Mouse (Mus musculus) liver, adult 2 months (tissue): Measurements from ENCODE around the gene Abl1. TPM values are rescaled to one million over a fixed set of nuclear protein-coding genes. Genes with fewer than 3 reads are reported as not detected.

Source experiments
- DNase-seq: peaks from one replicate; pipeline ENCODE4 v3.0.0-alpha.2; 2011; ENCODE audit warnings: low read depth, low spot score; ENCODE audit errors: extremely low read depth
- H3K27ac ChIP-seq: fragments of 200-500 bp; replicated peaks from 2 replicates; pipeline ENCODE4 v1.5.1; 2012; ENCODE audit warnings: low read depth, mild to moderate bottlenecking, control low read depth, inconsistent platforms, low read length; ENCODE audit not compliant: insufficient read depth
- H3K27me3 ChIP-seq: fragments of 200-500 bp; 2 replicates; pipeline ENCODE4 v1.6.1; 2012; ENCODE audit warnings: mild to moderate bottlenecking, moderate library complexity, low read length, inconsistent platforms; ENCODE audit not compliant: control insufficient read depth, insufficient read depth
- H3K36me3 ChIP-seq: fragments of 200-500 bp; 2 replicates; pipeline ENCODE4 v1.6.1; 2012; ENCODE audit warnings: low read length, inconsistent platforms; ENCODE audit not compliant: control insufficient read depth, insufficient read depth
- H3K4me1 ChIP-seq: fragments of 200-500 bp; 2 replicates; pipeline ENCODE4 v1.6.1; 2011; ENCODE audit warnings: low read length; ENCODE audit not compliant: control insufficient read depth, insufficient read depth
- H3K4me3 ChIP-seq: fragments of 200-500 bp; 2 replicates; pipeline ENCODE4 v1.5.1; 2011; ENCODE audit warnings: low read depth, mild to moderate bottlenecking, control low read depth, low read length, moderate library complexity; ENCODE audit not compliant: insufficient read depth
- H3K79me2 ChIP-seq: fragments of 200-500 bp; 2 replicates; pipeline ENCODE4 v1.6.1; 2012; ENCODE audit warnings: inconsistent platforms, mild to moderate bottlenecking, low read length, moderate library complexity; ENCODE audit not compliant: control insufficient read depth, insufficient read depth
- H3K9ac ChIP-seq: fragments of 200-500 bp; 2 replicates; pipeline ENCODE4 v1.6.1; 2012; ENCODE audit warnings: low read depth, mild to moderate bottlenecking, control low read depth, inconsistent platforms, low read length
- CTCF ChIP-seq: fragments of 200-500 bp; IDR thresholded peaks from 2 replicates; pipeline ENCODE4 v1.5.1; 2011; ENCODE audit warnings: low read depth, low read length, control low read depth
- POLR2A ChIP-seq: fragments of 200-500 bp; IDR thresholded peaks from 2 replicates; pipeline ENCODE4 v1.6.1; 2011; ENCODE audit warnings: low read length, control low read depth; ENCODE audit not compliant: insufficient read depth; ENCODE audit errors: extremely low read depth
- WGBS: fragments of 180-500 bp; shearing (Covaris S2); methylation state at CpG from one replicate; pipeline ENCODE4 v1.1.7; 2018; 5-methylcytosine and 5-hydroxymethylcytosine counted together
- polyA plus RNA-seq: library from polyadenylated mRNA; depleted of rRNA; stranded (reverse); fragments of >200 nt; gene quantifications from 2 replicates; pipeline ENCODE4 v1.2.3, GENCODE M21; 2012
- total RNA-seq: library from RNA; depleted of rRNA; stranded (reverse); fragments of >200 nt; gene quantifications from 2 replicates; pipeline ENCODE4 v1.2.3, GENCODE M21; 2014

Abl1 gene
- total and polyA plus RNA-seq, 2 experiments, result 13.9 to 14.1 TPM

DNA sequence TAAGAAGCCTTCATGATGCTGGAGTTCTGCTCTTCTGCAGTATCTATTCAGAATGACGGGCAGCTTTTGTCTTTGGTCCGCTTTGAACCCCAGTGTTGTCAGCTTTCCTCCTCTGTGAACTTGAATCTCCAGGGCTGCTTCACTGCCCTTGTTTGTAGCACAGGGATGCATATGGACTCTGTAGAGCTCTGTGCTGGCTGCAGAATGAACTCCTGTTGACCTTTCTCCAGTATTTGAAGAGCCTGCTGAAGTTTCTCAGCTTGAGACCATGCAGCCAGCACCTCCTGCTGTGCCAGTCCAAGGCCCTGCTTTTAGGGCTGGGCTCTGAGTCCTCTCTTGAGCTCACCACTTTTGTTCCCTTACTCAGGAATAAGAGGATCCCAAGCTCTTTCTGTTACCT lies 74.7 kb downstream of the Abl1 start:
- peak overlapping the region; percentile 19 for H3K27ac ChIP-seq
- H3K36me3 ChIP-seq, result no peaks in the 10 kb centered on the region
- 84% methylated on average over 2 of the region's 2 CpGs for WGBS
- H3K79me2 ChIP-seq, result peaks cover 42% of the 10 kb centered on the region
- no peak for DNase-seq
- TF ChIP-seq POLR2A (no peak), CTCF (no peak)
- H3K27me3 ChIP-seq, result no peaks in the 10 kb centered on the region
- no peak overlapping the region for H3K9ac ChIP-seq
- no peak overlapping the region for H3K4me3 ChIP-seq
- peaks cover 23% of the 10 kb centered on the region for H3K4me1 ChIP-seq

DNA sequence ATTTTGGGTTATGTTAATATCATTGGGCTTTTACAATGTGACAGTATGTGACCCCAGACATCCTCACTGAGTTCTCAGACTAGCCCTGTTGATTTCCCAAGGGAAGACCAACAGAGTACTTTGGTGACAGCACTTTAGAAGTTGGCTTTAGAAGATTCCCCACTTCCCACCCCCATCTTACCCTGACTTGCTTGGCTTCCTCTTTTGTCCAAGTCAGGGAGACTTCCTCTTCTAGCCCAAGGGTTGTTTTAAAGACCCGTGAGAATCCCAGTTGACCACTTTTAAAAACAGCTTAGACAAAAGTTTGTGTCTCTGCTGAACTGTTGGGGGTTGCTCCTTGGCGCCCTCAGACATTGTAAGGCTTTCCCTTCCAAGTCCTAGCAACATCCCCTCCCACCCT lies 75.1 kb downstream of the Abl1 start:
- Histone ChIP-seq H3K27ac (peak overlapping the region; percentile 19; the same call in 1 of the 2 replicates), H3K79me2 (peaks cover 44% of the 10 kb centered on the region), H3K4me3 (no peak overlapping the region), H3K9ac (no peak overlapping the region), H3K36me3 (no peaks in the 10 kb centered on the region), H3K27me3 (no peaks in the 10 kb centered on the region), H3K4me1 (peaks cover 24% of the 10 kb centered on the region)
- 71% methylated on average over 2 of the region's 2 CpGs for WGBS
- TF ChIP-seq POLR2A (no peak), CTCF (no peak)
- DNase-seq, result no peak

- H3K4me1 ChIP-seq, result peaks cover 23% of the 10 kb centered on the region
- TF ChIP-seq POLR2A (no peak), CTCF (no peak)
- H3K79me2 ChIP-seq, result peaks cover 33% of the 10 kb centered on the region
- no peak overlapping the region for H3K4me3 ChIP-seq
- no peaks in the 10 kb centered on the region for H3K27me3 ChIP-seq
- H3K27ac ChIP-seq, result no peak overlapping the region
- WGBS, result 96% methylated on average over 6 of the region's 6 CpGs
- no peak overlapping the region for H3K9ac ChIP-seq
- no peaks in the 10 kb centered on the region for H3K36me3 ChIP-seq
- DNase-seq, result no peak
Observed at GRCm38 (mm10) chr2:31767104-31767503, 78.9 kb downstream of the Abl1 start.

- no peaks in the 10 kb centered on the region for H3K36me3 ChIP-seq
- H3K9ac ChIP-seq, result no peak overlapping the region
- TF ChIP-seq CTCF, result no peak
- no peak for TF ChIP-seq POLR2A
- no peaks in the 10 kb centered on the region for H3K27me3 ChIP-seq
- H3K4me3 ChIP-seq, result no peak overlapping the region
- WGBS, result 80% methylated on average over 4 of the region's 4 CpGs
- peaks cover 22% of the 10 kb centered on the region for H3K4me1 ChIP-seq
- no peak for DNase-seq
- H3K27ac ChIP-seq, result no peak overlapping the region
- H3K79me2 ChIP-seq, result peaks cover 31% of the 10 kb centered on the region
Observed at GRCm38 (mm10) chr2:31767815-31768214, 79.6 kb downstream of the Abl1 start.

DNA sequence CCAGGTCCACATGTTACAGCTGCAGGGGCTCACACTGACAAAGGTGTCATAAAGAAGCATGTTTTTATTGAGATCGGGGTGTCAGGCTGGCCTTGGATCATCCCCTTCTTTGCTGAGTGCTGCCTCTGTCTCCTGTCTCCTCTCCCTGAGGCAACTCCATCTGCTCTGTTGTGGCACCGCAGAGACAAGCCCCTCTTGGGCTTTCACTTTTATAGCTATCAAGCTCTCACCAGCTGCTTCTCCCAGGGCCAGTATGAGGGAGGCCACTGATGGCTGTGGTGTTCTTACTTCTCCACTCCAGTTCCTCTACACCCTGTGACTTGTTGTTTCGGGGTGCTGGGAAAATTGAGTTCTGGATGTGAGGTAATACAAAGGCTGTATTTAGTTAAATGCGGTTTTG lies 80.9 kb downstream of the Abl1 start:
- Histone ChIP-seq H3K4me3 (no peak overlapping the region), H3K36me3 (no peaks in the 10 kb centered on the region), H3K79me2 (peaks cover 39% of the 10 kb centered on the region), H3K4me1 (peaks cover 22% of the 10 kb centered on the region), H3K9ac (no peak overlapping the region), H3K27ac (peak overlapping the region; percentile 57), H3K27me3 (no peaks in the 10 kb centered on the region)
- DNase-seq, result no peak
- TF ChIP-seq POLR2A (no peak), CTCF (no peak)
- WGBS, result 67% methylated on average over 4 of the region's 4 CpGs

DNA sequence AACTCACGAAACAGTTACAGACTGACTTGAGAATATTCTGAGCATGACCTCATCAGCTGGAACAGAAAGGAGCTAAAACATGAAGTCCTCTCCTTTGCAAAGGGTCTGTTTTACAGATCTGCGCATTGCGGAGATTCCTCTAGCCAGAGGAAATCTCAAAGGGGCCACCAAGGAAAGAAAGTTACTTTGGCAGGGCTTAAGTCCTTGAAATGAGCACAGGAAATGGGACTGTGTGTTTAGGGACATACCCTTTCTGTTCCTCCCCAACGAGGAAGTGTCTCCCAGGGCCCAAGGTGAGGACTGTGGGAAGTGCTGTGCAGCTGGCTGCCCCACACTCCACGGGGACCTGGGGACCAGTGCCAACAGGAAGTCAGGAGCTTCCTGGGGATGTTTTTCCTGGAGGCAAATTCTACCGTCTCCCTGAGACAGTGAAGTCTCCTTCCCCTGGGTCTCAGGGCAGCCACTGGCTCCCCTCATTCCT lies 81.5 kb downstream of the Abl1 start:
- peak overlapping the region; percentile 57 for H3K27ac ChIP-seq

More for the DNA sequence above, 81.5 kb downstream of the Abl1 start:
- peak; percentile 42 for DNase-seq
- H3K9ac ChIP-seq, result no peak overlapping the region
- no peaks in the 10 kb centered on the region for H3K36me3 ChIP-seq
- WGBS, result 42% methylated on average over 6 of the region's 6 CpGs
- TF ChIP-seq POLR2A, result no peak
- no peak for TF ChIP-seq CTCF
- peaks cover 37% of the 10 kb centered on the region for H3K79me2 ChIP-seq
- peaks cover 22% of the 10 kb centered on the region for H3K4me1 ChIP-seq
- no peaks in the 10 kb centered on the region for H3K27me3 ChIP-seq
- no peak overlapping the region for H3K4me3 ChIP-seq
